ENCODE assay signal across 8 mouse cellular contexts in the genomic region with DNA sequence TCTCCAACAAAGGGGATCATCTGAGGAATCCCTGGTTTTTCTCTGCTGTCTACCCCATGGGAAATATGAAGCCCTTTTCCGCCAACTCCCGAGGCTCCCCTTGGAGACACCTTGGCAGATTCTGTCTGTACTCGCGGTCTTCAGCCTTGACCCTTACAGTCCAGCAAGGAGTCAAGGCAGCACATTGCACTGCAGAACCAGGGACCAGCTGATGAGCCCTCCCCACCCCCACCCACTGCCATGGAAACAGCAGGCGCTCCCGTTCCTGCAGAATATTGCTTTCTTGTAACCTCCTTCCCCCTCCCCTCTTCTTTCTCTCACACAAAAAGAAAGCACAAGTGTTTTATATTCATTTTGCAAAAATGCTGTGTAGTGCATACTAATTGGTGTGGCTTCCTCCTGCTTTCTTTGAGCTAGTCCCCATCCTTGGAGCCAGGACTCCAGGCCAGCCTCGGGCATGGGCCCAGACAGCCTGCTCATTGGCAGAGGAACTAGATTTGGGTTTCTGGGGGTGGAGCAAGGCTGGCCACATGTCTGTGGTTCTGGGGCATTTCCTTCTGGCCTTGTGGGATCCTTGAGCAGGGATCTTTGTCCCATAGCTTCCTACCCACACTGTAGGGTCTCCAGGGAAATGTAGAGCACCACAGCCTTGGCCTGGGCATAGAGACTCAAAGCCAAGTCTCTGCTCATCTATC. TPM values are rescaled to one million over a fixed set of nuclear protein-coding genes. Genes with fewer than 3 reads are reported as not detected.
DNase-seq lines count a peak whose midpoint lies in the region; ATAC-seq and TF ChIP-seq lines count a peak whose summit lies in the region.

No protein-coding gene starts in this region.

- no peaks in the 10 kb centered on the region for H3K27me3 ChIP-seq in forebrain, embryonic 13.5 days
- H3K27me3 ChIP-seq in hindbrain, postnatal 0 days (ENCODE audit: insufficient read depth, low read length) = no peaks in the 10 kb centered on the region

- H3K9me3 ChIP-seq in forebrain, embryonic 13.5 days (replicated peaks) = no peaks in the 10 kb centered on the region
- H3K9me3 ChIP-seq in hindbrain, postnatal 0 days (ENCODE audit: low read length) = no peaks in the 10 kb centered on the region

- H3K4me3 ChIP-seq in forebrain, embryonic 13.5 days = no peak overlapping the region
- no peak overlapping the region for H3K4me3 ChIP-seq in hindbrain, postnatal 0 days (ENCODE audit: low read length)

- ATAC-seq in forebrain, embryonic 13.5 days = peak; percentile 91
- ATAC-seq in hindbrain, postnatal 0 days = peak; percentile 95

- TF ChIP-seq CTCF in hindbrain, postnatal 0 days (IDR thresholded peaks at IDR 0.05; ENCODE audit: low read depth) = no peak

- peaks cover 16% of the 10 kb centered on the region for H3K36me3 ChIP-seq in forebrain, embryonic 13.5 days (ENCODE audit: poor library complexity, severe bottlenecking)
- peaks cover 12% of the 10 kb centered on the region; the same call in 1 of the 2 replicates for H3K36me3 ChIP-seq in hindbrain, postnatal 0 days (ENCODE audit: insufficient read depth, low read length)

- peaks cover 26% of the 10 kb centered on the region for H3K4me1 ChIP-seq in forebrain, embryonic 13.5 days
- peaks cover 34% of the 10 kb centered on the region for H3K4me1 ChIP-seq in hindbrain, postnatal 0 days (ENCODE audit: insufficient read depth, low read length)

- WGBS in forebrain, embryonic 13.5 days = 45% methylated on average over 7 of the region's 7 CpGs
- WGBS in hindbrain, postnatal 0 days = 12% methylated on average over 7 of the region's 7 CpGs

- DNase-seq in adrenal gland, postnatal 10 days = peak; percentile 78
- no peak for DNase-seq in adrenal gland, postnatal 4 days (ENCODE audit: low spot score in 2 of 2)
- DNase-seq in brain, embryonic 18.5 days (ENCODE audit: low read depth, low spot score) = peak; percentile 76
- DNase-seq in hindbrain, postnatal 0 days (ENCODE audit: low spot score) = peak; percentile 85
- DNase-seq in lung, postnatal 4 days = peak; percentile 48 to 77
- DNase-seq in embryo, embryonic 10.5 days (ENCODE audit: low spot score) = no peak
- no peak for DNase-seq in B cell, adult 2 months

- H3K9ac ChIP-seq in forebrain, embryonic 13.5 days = no peak overlapping the region
- H3K9ac ChIP-seq in hindbrain, postnatal 0 days (replicated peaks; ENCODE audit: low read length) = no peak overlapping the region

- peak overlapping the region; percentile 70 for H3K27ac ChIP-seq in forebrain, embryonic 13.5 days
- peak overlapping the region; percentile 86 for H3K27ac ChIP-seq in hindbrain, postnatal 0 days

- no peak overlapping the region for H3K4me2 ChIP-seq in forebrain, embryonic 13.5 days
- H3K4me2 ChIP-seq in hindbrain, postnatal 0 days (ENCODE audit: low read depth, low read length) = no peak overlapping the region

RNA-seq across cellular contexts. Expression of gene Vac14, which starts 46.0 kb away (rescaled TPM):
- 10 to 100 TPM; 20.7 to 28.0 TPM for total RNA-seq in adrenal gland, postnatal 10 days (2021)
- 10 to 100 TPM; 29.9 to 30.0 TPM for total RNA-seq in adrenal gland, postnatal 4 days (2021)
- polyA plus RNA-seq in forebrain, embryonic 13.5 days (2015; fragmentation: Nextera tagmentation; extraction: Ambion mirVana) = 20.3 and 24.4 TPM in 2 replicates
- 42.1 and 44.1 TPM in 2 replicates for total RNA-seq in hindbrain, postnatal 0 days (2014; rRNA removed)
- polyA plus RNA-seq in hindbrain, postnatal 0 days (2015; fragmentation: Nextera tagmentation; extraction: Ambion mirVana) = 22.4 and 26.1 TPM in 2 replicates

RNA-seq across cellular contexts. Expression of gene Mtss1l, which starts 56.9 kb away (rescaled TPM):
- 10 to 100 TPM; 28.3 to 38.3 TPM for total RNA-seq in adrenal gland, postnatal 10 days (2021)
- total RNA-seq in adrenal gland, postnatal 4 days (2021) = 10 to 100 TPM; 51.6 to 53.3 TPM
- 11.1 and 11.5 TPM in 2 replicates for polyA plus RNA-seq in forebrain, embryonic 13.5 days (2015; fragmentation: Nextera tagmentation; extraction: Ambion mirVana)
- 76.2 and 81.0 TPM in 2 replicates for total RNA-seq in hindbrain, postnatal 0 days (2014; rRNA removed)
- 32.9 TPM in 2 replicates for polyA plus RNA-seq in hindbrain, postnatal 0 days (2015; fragmentation: Nextera tagmentation; extraction: Ambion mirVana)

Comparison
In these comparisons a context has a peak if more than half of its experiments do, and no peak if none do; other contexts are left out.
1. DNase-seq: peak in adrenal gland, postnatal 10 days (single experiment), brain, embryonic 18.5 days (single experiment), hindbrain, postnatal 0 days (single experiment) and lung, postnatal 4 days (2 of 2); none in adrenal gland, postnatal 4 days (0 of 2), embryo, embryonic 10.5 days (single experiment) and B cell, adult 2 months (0 of 2).